Mouse (Mus musculus): ENCODE measurements at regions not wholly inside any gene's neighbourhood (a gene's known extent, or its start where the extent isn't known, plus 50 kb on each side); places are given as distances from the start of the nearest gene placed in this dataset.
A peak's percentile ranks its signal among the peaks of the same experiment; 100 is the strongest.

GRCm38 (mm10) chr7:73629182-73629581 lies 87.6 kb upstream of the Chd2 start:
- Histone ChIP-seq H3K27me3 (ENCODE audit: insufficient read depth, low read length) (no peaks in the 10 kb centered on the region), H3K36me3 (ENCODE audit: insufficient read depth, low read length) (no peaks in the 10 kb centered on the region), H3K4me3 (replicated peaks; ENCODE audit: low read length) (no peak overlapping the region), H3K9me3 (ENCODE audit: low read length) (no peaks in the 10 kb centered on the region; the same call in 1 of the 2 replicates), H3K4me1 (replicated peaks; ENCODE audit: low read depth, low read length) (peaks cover 67% of the 10 kb centered on the region)
- TF ChIP-seq NANOG (IDR thresholded peaks at IDR 0.05; ENCODE audit: borderline replicate concordance, low read length), result peak; percentile 90
- no peak for TF ChIP-seq POU5F1 (IDR thresholded peaks at IDR 0.05; ENCODE audit: borderline replicate concordance, low read length)

- peak; percentile 97 for TF ChIP-seq CTCF (conservative IDR thresholded peaks at IDR 0.05; ENCODE audit: low read length)
- TF ChIP-seq POU5F1 (IDR thresholded peaks at IDR 0.05; ENCODE audit: borderline replicate concordance, low read length), result no peak
- Histone ChIP-seq H3K4me3 (replicated peaks; ENCODE audit: low read length) (peak overlapping the region; percentile 52), H3K36me3 (ENCODE audit: insufficient read depth, low read length) (no peaks in the 10 kb centered on the region), H3K27me3 (ENCODE audit: insufficient read depth, low read length) (no peaks in the 10 kb centered on the region), H3K9me3 (ENCODE audit: low read length) (no peaks in the 10 kb centered on the region; the same call in 1 of the 2 replicates), H3K4me1 (replicated peaks; ENCODE audit: low read depth, low read length) (peaks cover 78% of the 10 kb centered on the region)
These were observed 86.4 kb upstream of the Chd2 start for GRCm38 (mm10) chr7:73628071-73628470.

GRCm38 (mm10) chr7:73626291-73626690 lies 84.7 kb upstream of the Chd2 start:
- H3K4me1 ChIP-seq (replicated peaks; ENCODE audit: low read depth, low read length), result peaks cover 94% of the 10 kb centered on the region
- TF ChIP-seq POU5F1 (IDR thresholded peaks at IDR 0.05; ENCODE audit: borderline replicate concordance, low read length) (no peak), NANOG (IDR thresholded peaks at IDR 0.05; ENCODE audit: borderline replicate concordance, low read length) (no peak), CTCF (conservative IDR thresholded peaks at IDR 0.05; ENCODE audit: low read length) (no peak)

GRCm38 (mm10) chr7:73625651-73626050 lies 84.0 kb upstream of the Chd2 start:
- no peaks in the 10 kb centered on the region for H3K27me3 ChIP-seq (ENCODE audit: insufficient read depth, low read length)
- no peaks in the 10 kb centered on the region for H3K9me3 ChIP-seq (ENCODE audit: low read length)
- H3K4me3 ChIP-seq (replicated peaks; ENCODE audit: low read length), result no peak overlapping the region
- H3K4me1 ChIP-seq (replicated peaks; ENCODE audit: low read depth, low read length), result peaks cover 96% of the 10 kb centered on the region
- no peaks in the 10 kb centered on the region for H3K36me3 ChIP-seq (ENCODE audit: insufficient read depth, low read length)
- TF ChIP-seq POU5F1 (IDR thresholded peaks at IDR 0.05; ENCODE audit: borderline replicate concordance, low read length), result no peak
- TF ChIP-seq NANOG (IDR thresholded peaks at IDR 0.05; ENCODE audit: borderline replicate concordance, low read length), result no peak
- TF ChIP-seq CTCF (conservative IDR thresholded peaks at IDR 0.05; ENCODE audit: low read length), result no peak

More at GRCm38 (mm10) chr7:73626291-73626690, 84.7 kb upstream of the Chd2 start:
- Histone ChIP-seq H3K36me3 (ENCODE audit: insufficient read depth, low read length) (no peaks in the 10 kb centered on the region), H3K4me3 (replicated peaks; ENCODE audit: low read length) (no peak overlapping the region), H3K27me3 (ENCODE audit: insufficient read depth, low read length) (no peaks in the 10 kb centered on the region), H3K9me3 (ENCODE audit: low read length) (no peaks in the 10 kb centered on the region)

GRCm38 (mm10) chr7:73624992-73625391 lies 83.4 kb upstream of the Chd2 start:
- no peak for TF ChIP-seq CTCF (conservative IDR thresholded peaks at IDR 0.05; ENCODE audit: low read length)
- TF ChIP-seq POU5F1 (IDR thresholded peaks at IDR 0.05; ENCODE audit: borderline replicate concordance, low read length), result no peak
- no peak for TF ChIP-seq NANOG (IDR thresholded peaks at IDR 0.05; ENCODE audit: borderline replicate concordance, low read length)
- Histone ChIP-seq H3K36me3 (ENCODE audit: insufficient read depth, low read length) (no peaks in the 10 kb centered on the region), H3K9me3 (ENCODE audit: low read length) (no peaks in the 10 kb centered on the region), H3K4me1 (replicated peaks; ENCODE audit: low read depth, low read length) (peaks cover 96% of the 10 kb centered on the region), H3K4me3 (replicated peaks; ENCODE audit: low read length) (no peak overlapping the region), H3K27me3 (ENCODE audit: insufficient read depth, low read length) (no peaks in the 10 kb centered on the region)

GRCm38 (mm10) chr7:73624093-73624600 lies 82.5 kb upstream of the Chd2 start:
- Histone ChIP-seq H3K4me1 (replicated peaks; ENCODE audit: low read depth, low read length) (peaks cover 88% of the 10 kb centered on the region), H3K4me3 (replicated peaks; ENCODE audit: low read length) (no peak overlapping the region), H3K36me3 (ENCODE audit: insufficient read depth, low read length) (no peaks in the 10 kb centered on the region), H3K9me3 (ENCODE audit: low read length) (no peaks in the 10 kb centered on the region), H3K27me3 (ENCODE audit: insufficient read depth, low read length) (no peaks in the 10 kb centered on the region)
- no peak for TF ChIP-seq POU5F1 (IDR thresholded peaks at IDR 0.05; ENCODE audit: borderline replicate concordance, low read length)

- Histone ChIP-seq H3K36me3 (ENCODE audit: insufficient read depth, low read length) (no peaks in the 10 kb centered on the region), H3K4me1 (replicated peaks; ENCODE audit: low read depth, low read length) (peaks cover 72% of the 10 kb centered on the region)
- TF ChIP-seq POU5F1 (IDR thresholded peaks at IDR 0.05; ENCODE audit: borderline replicate concordance, low read length), result no peak
- TF ChIP-seq CTCF (conservative IDR thresholded peaks at IDR 0.05; ENCODE audit: low read length), result no peak
- no peak for TF ChIP-seq NANOG (IDR thresholded peaks at IDR 0.05; ENCODE audit: borderline replicate concordance, low read length)
These were observed 80.8 kb upstream of the Chd2 start for GRCm38 (mm10) chr7:73622468-73622867.

GRCm38 (mm10) chr7:73620341-73620740 lies 78.7 kb upstream of the Chd2 start:
- H3K36me3 ChIP-seq (ENCODE audit: insufficient read depth, low read length), result no peaks in the 10 kb centered on the region

More at GRCm38 (mm10) chr7:73622468-73622867, 80.8 kb upstream of the Chd2 start:
- Histone ChIP-seq H3K9me3 (ENCODE audit: low read length) (no peaks in the 10 kb centered on the region), H3K27me3 (ENCODE audit: insufficient read depth, low read length) (no peaks in the 10 kb centered on the region), H3K4me3 (replicated peaks; ENCODE audit: low read length) (peak overlapping the region; percentile 50)

GRCm38 (mm10) chr7:73618758-73619416 lies 77.3 kb upstream of the Chd2 start:
- TF ChIP-seq NANOG (IDR thresholded peaks at IDR 0.05; ENCODE audit: borderline replicate concordance, low read length) (no peak), CTCF (conservative IDR thresholded peaks at IDR 0.05; ENCODE audit: low read length) (no peak)
- H3K27me3 ChIP-seq (ENCODE audit: insufficient read depth, low read length), result no peaks in the 10 kb centered on the region
- H3K36me3 ChIP-seq (ENCODE audit: insufficient read depth, low read length), result no peaks in the 10 kb centered on the region
- H3K4me1 ChIP-seq (replicated peaks; ENCODE audit: low read depth, low read length), result peaks cover 70% of the 10 kb centered on the region
- no peaks in the 10 kb centered on the region for H3K9me3 ChIP-seq (ENCODE audit: low read length)
- peak overlapping the region; percentile 86 for H3K4me3 ChIP-seq (replicated peaks; ENCODE audit: low read length)

More at GRCm38 (mm10) chr7:73620341-73620740, 78.7 kb upstream of the Chd2 start:
- Histone ChIP-seq H3K9me3 (ENCODE audit: low read length) (no peaks in the 10 kb centered on the region), H3K4me3 (replicated peaks; ENCODE audit: low read length) (no peak overlapping the region), H3K4me1 (replicated peaks; ENCODE audit: low read depth, low read length) (peaks cover 70% of the 10 kb centered on the region), H3K27me3 (ENCODE audit: insufficient read depth, low read length) (no peaks in the 10 kb centered on the region)
- TF ChIP-seq NANOG (IDR thresholded peaks at IDR 0.05; ENCODE audit: borderline replicate concordance, low read length) (no peak), CTCF (conservative IDR thresholded peaks at IDR 0.05; ENCODE audit: low read length) (no peak), POU5F1 (IDR thresholded peaks at IDR 0.05; ENCODE audit: borderline replicate concordance, low read length) (no peak)
